Mouse (Mus musculus): ENCODE data around the gene Zscan21. TPM values are rescaled to one million over a fixed set of nuclear protein-coding genes. Genes with fewer than 3 reads are reported as not detected.

Zscan21 gene
- polyA plus RNA-seq (2014; fragmentation: Nextera tagmentation; extraction: Ambion mirVana): 126 and 128 TPM in 2 replicates

- DNase-seq (ENCODE audit: low spot score) (peak; percentile 93), ATAC-seq (ENCODE audit: insufficient read depth, low FRiP score, low TSS enrichment) (peak; percentile 92)
- no peaks in the 10 kb centered on the region for H3K27me3 ChIP-seq (ENCODE audit: control insufficient read depth, insufficient read depth, low read length)
- peak within 1 kb of the TSS; percentile 81 for H3K9ac ChIP-seq (ENCODE audit: low read length)
- no peaks in the 10 kb centered on the region for H3K9me3 ChIP-seq (ENCODE audit: control insufficient read depth, low read length)
- peak within 1 kb of the TSS; percentile 61 for H3K4me2 ChIP-seq (ENCODE audit: low read depth)
- WGBS: 6% methylated on average over 38 of the region's 38 CpGs
- H3K4me3 ChIP-seq (ENCODE audit: low read depth, low read length): peak within 1 kb of the TSS; percentile 66
- 0 out of 2 replicates have a peak, but pooled peaks cover 2% of the 10 kb centered on the region for H3K36me3 ChIP-seq (ENCODE audit: control insufficient read depth, insufficient read depth, low read length)
- peak within 1 kb of the TSS; percentile 69 for H3K27ac ChIP-seq (ENCODE audit: low read depth, low read length)
- peaks cover 3% of the 10 kb centered on the region; the same call in 1 of the 2 replicates for H3K4me1 ChIP-seq (ENCODE audit: control insufficient read depth, insufficient read depth, low read length)
Observed at GRCm38 (mm10) chr5:138116255-138117198, at the start of gene Zscan21. Gene Zscan21 (plus strand): TSS chr5:138116903.

DNA sequence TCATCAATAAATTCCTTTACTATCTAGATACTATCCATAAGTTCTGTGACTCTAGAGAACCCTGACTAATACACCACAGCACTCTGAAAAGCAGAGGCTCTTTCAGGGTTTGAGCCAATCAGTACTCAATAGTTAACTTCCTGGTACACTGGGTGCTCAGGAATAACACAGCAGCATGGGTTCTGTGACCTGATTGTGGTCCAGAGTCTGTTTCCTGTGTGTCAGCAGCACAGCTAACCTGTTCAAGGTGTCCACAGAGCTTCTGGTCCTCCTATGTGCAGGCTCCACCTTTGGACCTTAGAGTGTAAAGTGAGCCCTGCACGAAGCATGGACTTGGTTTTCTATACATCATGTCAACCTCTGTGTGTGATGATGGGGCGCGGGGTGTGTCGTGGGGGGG, 42.9 kb upstream of the Zscan21 start:
- no peaks in the 10 kb centered on the region for H3K36me3 ChIP-seq (ENCODE audit: control insufficient read depth, insufficient read depth, low read length)
- no peak overlapping the region for H3K9ac ChIP-seq (ENCODE audit: low read length)
- H3K27ac ChIP-seq (ENCODE audit: low read depth, low read length): no peak overlapping the region
- H3K4me3 ChIP-seq (ENCODE audit: low read depth, low read length): no peak overlapping the region
- no peaks in the 10 kb centered on the region for H3K4me1 ChIP-seq (ENCODE audit: control insufficient read depth, insufficient read depth, low read length)
- no peak for DNase-seq (ENCODE audit: low spot score)
- H3K4me2 ChIP-seq (ENCODE audit: low read depth): no peak overlapping the region
- 85% methylated on average over 4 of the region's 4 CpGs for WGBS
- no peak for ATAC-seq (ENCODE audit: insufficient read depth, low FRiP score, low TSS enrichment)
- H3K9me3 ChIP-seq (ENCODE audit: control insufficient read depth, low read length): no peaks in the 10 kb centered on the region
- no peaks in the 10 kb centered on the region for H3K27me3 ChIP-seq (ENCODE audit: control insufficient read depth, insufficient read depth, low read length)

- Histone ChIP-seq H3K4me1 (ENCODE audit: control insufficient read depth, insufficient read depth, low read length) (no peaks in the 10 kb centered on the region), H3K27ac (ENCODE audit: low read depth, low read length) (no peak overlapping the region), H3K4me3 (ENCODE audit: low read depth, low read length) (no peak overlapping the region), H3K4me2 (ENCODE audit: low read depth) (no peak overlapping the region), H3K36me3 (ENCODE audit: control insufficient read depth, insufficient read depth, low read length) (no peaks in the 10 kb centered on the region), H3K9me3 (ENCODE audit: control insufficient read depth, low read length) (no peaks in the 10 kb centered on the region), H3K27me3 (ENCODE audit: control insufficient read depth, insufficient read depth, low read length) (no peaks in the 10 kb centered on the region), H3K9ac (ENCODE audit: low read length) (no peak overlapping the region)
- DNase-seq (ENCODE audit: low spot score): no peak
- 78% methylated on average over 3 of the region's 3 CpGs for WGBS
- ATAC-seq (ENCODE audit: insufficient read depth, low FRiP score, low TSS enrichment): no peak
Observed at GRCm38 (mm10) chr5:138075684-138076083, 41.0 kb upstream of the Zscan21 start.

- Histone ChIP-seq H3K27ac (ENCODE audit: low read depth, low read length) (no peak overlapping the region), H3K27me3 (ENCODE audit: control insufficient read depth, insufficient read depth, low read length) (no peaks in the 10 kb centered on the region), H3K9ac (ENCODE audit: low read length) (no peak overlapping the region), H3K4me1 (ENCODE audit: control insufficient read depth, insufficient read depth, low read length) (no peaks in the 10 kb centered on the region), H3K4me3 (ENCODE audit: low read depth, low read length) (no peak overlapping the region), H3K4me2 (ENCODE audit: low read depth) (no peak overlapping the region), H3K36me3 (ENCODE audit: control insufficient read depth, insufficient read depth, low read length) (no peaks in the 10 kb centered on the region), H3K9me3 (ENCODE audit: control insufficient read depth, low read length) (no peaks in the 10 kb centered on the region)
- no peak for DNase-seq (ENCODE audit: low spot score)
- WGBS: 54% methylated on average over 2 of the region's 2 CpGs
- ATAC-seq (ENCODE audit: insufficient read depth, low FRiP score, low TSS enrichment): no peak
Observed at GRCm38 (mm10) chr5:138076148-138076547, 40.6 kb upstream of the Zscan21 start.

- H3K36me3 ChIP-seq (ENCODE audit: control insufficient read depth, insufficient read depth, low read length): no peaks in the 10 kb centered on the region
- ATAC-seq (ENCODE audit: insufficient read depth, low FRiP score, low TSS enrichment) (no peak), DNase-seq (ENCODE audit: low spot score) (no peak)
- H3K9ac ChIP-seq (ENCODE audit: low read length): no peak overlapping the region
- H3K4me3 ChIP-seq (ENCODE audit: low read depth, low read length): no peak overlapping the region
- H3K4me2 ChIP-seq (ENCODE audit: low read depth): no peak overlapping the region
- WGBS: 88% methylated on average over 5 of the region's 5 CpGs
- no peaks in the 10 kb centered on the region for H3K4me1 ChIP-seq (ENCODE audit: control insufficient read depth, insufficient read depth, low read length)
- H3K27me3 ChIP-seq (ENCODE audit: control insufficient read depth, insufficient read depth, low read length): no peaks in the 10 kb centered on the region
- H3K27ac ChIP-seq (ENCODE audit: low read depth, low read length): no peak overlapping the region
- no peaks in the 10 kb centered on the region for H3K9me3 ChIP-seq (ENCODE audit: control insufficient read depth, low read length)
Observed at GRCm38 (mm10) chr5:138080456-138080855, 36.2 kb upstream of the Zscan21 start.

DNA sequence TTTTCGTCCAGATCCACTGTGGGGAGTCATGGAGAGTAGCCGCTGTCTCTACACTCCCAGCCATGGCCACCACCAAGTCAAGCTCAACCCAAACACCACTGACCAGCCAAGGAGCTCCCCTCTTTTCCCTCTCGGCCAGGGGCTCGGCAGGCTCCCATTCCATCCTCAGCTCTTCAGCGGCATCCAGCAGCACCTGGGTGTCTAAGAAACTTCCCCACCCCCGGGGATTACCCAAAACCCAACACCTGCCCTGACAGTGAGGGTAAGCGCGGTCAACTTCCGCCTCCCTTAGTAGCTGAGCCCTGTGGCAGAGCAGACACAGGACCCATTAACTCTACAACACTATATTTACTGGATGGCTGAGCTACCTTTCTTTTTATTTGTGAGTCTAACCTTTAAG, 35.3 kb upstream of the Zscan21 start:
- Histone ChIP-seq H3K4me2 (ENCODE audit: low read depth) (no peak overlapping the region), H3K9me3 (ENCODE audit: control insufficient read depth, low read length) (no peaks in the 10 kb centered on the region), H3K27me3 (ENCODE audit: control insufficient read depth, insufficient read depth, low read length) (no peaks in the 10 kb centered on the region), H3K36me3 (ENCODE audit: control insufficient read depth, insufficient read depth, low read length) (no peaks in the 10 kb centered on the region), H3K27ac (ENCODE audit: low read depth, low read length) (no peak overlapping the region), H3K9ac (ENCODE audit: low read length) (no peak overlapping the region), H3K4me3 (ENCODE audit: low read depth, low read length) (no peak overlapping the region), H3K4me1 (ENCODE audit: control insufficient read depth, insufficient read depth, low read length) (peaks cover 4% of the 10 kb centered on the region; the same call in 1 of the 2 replicates)
- ATAC-seq (ENCODE audit: insufficient read depth, low FRiP score, low TSS enrichment): no peak
- 84% methylated on average over 9 of the region's 9 CpGs for WGBS
- DNase-seq (ENCODE audit: low spot score): no peak

GRCm38 (mm10) chr5:138083318-138083900, 33.3 kb upstream of the Zscan21 start:
- Histone ChIP-seq H3K27me3 (ENCODE audit: control insufficient read depth, insufficient read depth, low read length) (no peaks in the 10 kb centered on the region), H3K9ac (ENCODE audit: low read length) (no peak overlapping the region), H3K4me3 (ENCODE audit: low read depth, low read length) (no peak overlapping the region), H3K4me2 (ENCODE audit: low read depth) (no peak overlapping the region), H3K9me3 (ENCODE audit: control insufficient read depth, low read length) (no peaks in the 10 kb centered on the region), H3K36me3 (ENCODE audit: control insufficient read depth, insufficient read depth, low read length) (no peaks in the 10 kb centered on the region; the same call in none of the 2 replicates), H3K4me1 (ENCODE audit: control insufficient read depth, insufficient read depth, low read length) (peaks cover 4% of the 10 kb centered on the region; the same call in 1 of the 2 replicates), H3K27ac (ENCODE audit: low read depth, low read length) (no peak overlapping the region)
- WGBS: 74% methylated on average over 2 of the region's 2 CpGs
- no peak for ATAC-seq (ENCODE audit: insufficient read depth, low FRiP score, low TSS enrichment)
- DNase-seq (ENCODE audit: low spot score): no peak

GRCm38 (mm10) chr5:138083936-138084335, 32.8 kb upstream of the Zscan21 start:
- Histone ChIP-seq H3K27ac (ENCODE audit: low read depth, low read length) (no peak overlapping the region), H3K4me2 (ENCODE audit: low read depth) (no peak overlapping the region), H3K27me3 (ENCODE audit: control insufficient read depth, insufficient read depth, low read length) (no peaks in the 10 kb centered on the region), H3K36me3 (ENCODE audit: control insufficient read depth, insufficient read depth, low read length) (no peaks in the 10 kb centered on the region; the same call in none of the 2 replicates), H3K4me3 (ENCODE audit: low read depth, low read length) (no peak overlapping the region), H3K9me3 (ENCODE audit: control insufficient read depth, low read length) (no peaks in the 10 kb centered on the region), H3K9ac (ENCODE audit: low read length) (no peak overlapping the region), H3K4me1 (ENCODE audit: control insufficient read depth, insufficient read depth, low read length) (peaks cover 4% of the 10 kb centered on the region; the same call in 1 of the 2 replicates)
- 95% methylated on average over 2 of the region's 2 CpGs for WGBS
- DNase-seq (ENCODE audit: low spot score) (no peak), ATAC-seq (ENCODE audit: insufficient read depth, low FRiP score, low TSS enrichment) (no peak)
